ENCODE assay signal across 19 mouse cellular contexts in genomic region chr16:17945081-17945831, GRCm38 (mm10). TPM values are rescaled to one million over a fixed set of nuclear protein-coding genes. Genes with fewer than 3 reads are reported as not detected.
DNase-seq lines count a peak whose midpoint lies in the region; ATAC-seq and TF ChIP-seq lines count a peak whose summit lies in the region.
"Had no signal": no experiment of that assay in that cellular context is flagged by ENCODE, and none has a peak within 500 bp of the region (broad histone marks: within the 10 kb centered on the region; RNA-seq: fewer than 3 reads in every experiment).

No protein-coding gene starts in this region.

- DNase-seq in lung, postnatal 0 days (ENCODE audit: low spot score), result peak; percentile 84
- no peak for DNase-seq in cerebellum, postnatal 36 days
- DNase-seq in thymus, postnatal 14 days, result no peak
- no peak for DNase-seq in thymus, postnatal 0 days (ENCODE audit: low spot score)
- DNase-seq: B cell, adult 2 months; cerebellum, adult 9-11 months; heart, adult 18-20 months; right cerebral cortex, postnatal 4 days had no signal

- ATAC-seq in megakaryocyte, adult 5-6 weeks (ENCODE audit: poor library complexity, severe bottlenecking), result no peak
- peak; percentile 86 for ATAC-seq in kidney, embryonic 16.5 days (ENCODE audit: low FRiP score, low TSS enrichment)
- peak; percentile 90 for ATAC-seq in lung, postnatal 0 days
- no peak for ATAC-seq in cerebellum, adult (ENCODE audit: insufficient number of reproducible peaks, low FRiP score, low TSS enrichment)

- TF ChIP-seq CTCF in lung, postnatal 0 days (IDR thresholded peaks at IDR 0.05), result no peak

- WGBS in kidney, embryonic 16.5 days, result 43% methylated on average over 7 of the region's 7 CpGs
- WGBS in lung, postnatal 0 days, result 39% methylated on average over 7 of the region's 7 CpGs

- H3K4me2 ChIP-seq in kidney, embryonic 16.5 days (replicated peaks; ENCODE audit: low read depth, low read length), result peak overlapping the region; percentile 26
- H3K4me2 ChIP-seq in lung, postnatal 0 days (replicated peaks; ENCODE audit: low read depth, low read length), result no peak overlapping the region
- H3K4me2 ChIP-seq: midbrain, embryonic 12.5 days had no signal

- H3K4me1 ChIP-seq in megakaryocyte, embryonic 14.5 days, result peaks cover 14% of the 10 kb centered on the region
- no peaks in the 10 kb centered on the region for H3K4me1 ChIP-seq in kidney, embryonic 16.5 days (ENCODE audit: insufficient read depth, low read length)
- no peaks in the 10 kb centered on the region for H3K4me1 ChIP-seq in lung, postnatal 0 days (ENCODE audit: insufficient read depth, low read depth, low read length)

- peaks cover 20% of the 10 kb centered on the region for H3K27me3 ChIP-seq in megakaryocyte, embryonic 14.5 days (replicated peaks)
- no peaks in the 10 kb centered on the region for H3K27me3 ChIP-seq in kidney, embryonic 16.5 days (ENCODE audit: insufficient read depth, low read length)
- no peaks in the 10 kb centered on the region for H3K27me3 ChIP-seq in lung, postnatal 0 days (replicated peaks; ENCODE audit: insufficient read depth, low read length)
- H3K27me3 ChIP-seq: midbrain, embryonic 12.5 days had no signal

- TF ChIP-seq EP300 in lung, postnatal 0 days (IDR thresholded peaks at IDR 0.05), result peak; percentile 71

- no peak overlapping the region for H3K9ac ChIP-seq in kidney, embryonic 16.5 days (replicated peaks; ENCODE audit: low read length)
- no peak overlapping the region for H3K9ac ChIP-seq in lung, postnatal 0 days (replicated peaks; ENCODE audit: low read depth)
- H3K9ac ChIP-seq: liver, embryonic 14.5 days; midbrain, embryonic 12.5 days had no signal

- H3K4me3 ChIP-seq in megakaryocyte, embryonic 14.5 days (replicated peaks), result peak overlapping the region; percentile 71
- no peak overlapping the region for H3K4me3 ChIP-seq in kidney, embryonic 16.5 days (ENCODE audit: low read length)
- no peak overlapping the region for H3K4me3 ChIP-seq in lung, postnatal 0 days (ENCODE audit: low read depth, low read length)
- H3K4me3 ChIP-seq: embryonic facial prominence, embryonic 10.5 days; midbrain, embryonic 12.5 days had no signal

- peak overlapping the region; percentile 79 for H3K27ac ChIP-seq in kidney, embryonic 16.5 days (ENCODE audit: low read length)
- 0 out of 2 replicates have a peak overlapping the region, but pooled peaks have one; percentile 16 for H3K27ac ChIP-seq in lung, postnatal 0 days (ENCODE audit: low read length)
- H3K27ac ChIP-seq: embryonic facial prominence, embryonic 10.5 days; liver, embryonic 14.5 days; midbrain, embryonic 12.5 days had no signal

- H3K36me3 ChIP-seq in megakaryocyte, embryonic 14.5 days (replicated peaks; ENCODE audit: low read length), result no peaks in the 10 kb centered on the region
- no peaks in the 10 kb centered on the region for H3K36me3 ChIP-seq in kidney, embryonic 16.5 days (ENCODE audit: insufficient read depth, low read length)
- no peaks in the 10 kb centered on the region for H3K36me3 ChIP-seq in lung, postnatal 0 days (ENCODE audit: insufficient read depth, low read length)
- H3K36me3 ChIP-seq: embryonic facial prominence, embryonic 10.5 days; G1E; midbrain, embryonic 12.5 days had no signal

- H3K9me3 ChIP-seq in megakaryocyte, embryonic 14.5 days, result 0 out of 2 replicates have a peak, but pooled peaks cover 2% of the 10 kb centered on the region
- no peaks in the 10 kb centered on the region for H3K9me3 ChIP-seq in kidney, embryonic 16.5 days (ENCODE audit: low read length)
- no peaks in the 10 kb centered on the region for H3K9me3 ChIP-seq in lung, postnatal 0 days (ENCODE audit: low read length)
- H3K9me3 ChIP-seq: embryonic facial prominence, embryonic 10.5 days; G1E; midbrain, embryonic 12.5 days had no signal

RNA-seq across cellular contexts. Expression of gene Slc25a1, which starts 17.2 kb away (rescaled TPM):
- polyA plus RNA-seq in megakaryocyte, embryonic 14.5 days (2012; ENCODE audit: insufficient read depth, low replicate concordance), result 396 and 555 TPM in 2 replicates
- 7.6 and 11.2 TPM in 2 replicates for total RNA-seq in megakaryocyte, adult 5-6 weeks (2015)
- total RNA-seq in megakaryocyte, adult 5-6 weeks (2017), result 16.1 and 24.1 TPM in 2 replicates
- polyA plus RNA-seq in kidney, embryonic 16.5 days (2015; fragmentation: Nextera tagmentation; extraction: Ambion mirVana), result 102 and 107 TPM in 2 replicates
- 87.3 and 94.0 TPM in 2 replicates for polyA plus RNA-seq in lung, postnatal 0 days (2015; fragmentation: Nextera tagmentation; extraction: Ambion mirVana)
- 50.2 and 51.5 TPM in 2 replicates for polyA plus RNA-seq in thymus, postnatal 0 days (2015; fragmentation: Nextera tagmentation; extraction: Ambion mirVana)

RNA-seq across cellular contexts. Expression of gene Gsc2, which starts 30.4 kb away (rescaled TPM):
- polyA plus RNA-seq in megakaryocyte, embryonic 14.5 days (2012; ENCODE audit: insufficient read depth, low replicate concordance), result not detected in 2 replicates
- not detected in 2 replicates for total RNA-seq in megakaryocyte, adult 5-6 weeks (2015)
- total RNA-seq in megakaryocyte, adult 5-6 weeks (2017), result not detected in 2 replicates
- polyA plus RNA-seq in kidney, embryonic 16.5 days (2015; fragmentation: Nextera tagmentation; extraction: Ambion mirVana), result not detected in 2 replicates
- polyA plus RNA-seq in lung, postnatal 0 days (2015; fragmentation: Nextera tagmentation; extraction: Ambion mirVana), result not detected in 2 replicates
- polyA plus RNA-seq in thymus, postnatal 0 days (2015; fragmentation: Nextera tagmentation; extraction: Ambion mirVana), result 0.18 TPM in 1 of 2 replicates, not detected in the other
- total RNA-seq: G1E; heart, adult 18-20 months; heart, postnatal 25 days; left cerebral cortex, postnatal 10 days had no signal
- polyA plus RNA-seq: embryonic facial prominence, embryonic 10.5 days; G1E; large intestine, adult 2 months; liver, embryonic 14.5 days had no signal

RNA-seq across cellular contexts. Expression of gene Ess2, which starts 34.1 kb away (rescaled TPM):
- polyA plus RNA-seq in megakaryocyte, embryonic 14.5 days (2012; ENCODE audit: insufficient read depth, low replicate concordance), result 21.8 and 24.0 TPM in 2 replicates
- 8.9 and 10.3 TPM in 2 replicates for total RNA-seq in megakaryocyte, adult 5-6 weeks (2015)
- total RNA-seq in megakaryocyte, adult 5-6 weeks (2017), result 14.5 and 17.7 TPM in 2 replicates
- polyA plus RNA-seq in kidney, embryonic 16.5 days (2015; fragmentation: Nextera tagmentation; extraction: Ambion mirVana), result 40.7 and 44.8 TPM in 2 replicates
- polyA plus RNA-seq in lung, postnatal 0 days (2015; fragmentation: Nextera tagmentation; extraction: Ambion mirVana), result 21.8 and 22.6 TPM in 2 replicates
- 32.7 and 38.8 TPM in 2 replicates for polyA plus RNA-seq in thymus, postnatal 0 days (2015; fragmentation: Nextera tagmentation; extraction: Ambion mirVana)

RNA-seq across cellular contexts. Expression of gene Vpreb2, which starts 35.0 kb away (rescaled TPM):
- not detected in 2 replicates for polyA plus RNA-seq in megakaryocyte, embryonic 14.5 days (2012; ENCODE audit: insufficient read depth, low replicate concordance)
- not detected in 2 replicates for total RNA-seq in megakaryocyte, adult 5-6 weeks (2015)
- total RNA-seq in megakaryocyte, adult 5-6 weeks (2017), result not detected in 2 replicates
- polyA plus RNA-seq in kidney, embryonic 16.5 days (2015; fragmentation: Nextera tagmentation; extraction: Ambion mirVana), result not detected in 2 replicates
- 0.21 and 0.30 TPM in 2 replicates for polyA plus RNA-seq in lung, postnatal 0 days (2015; fragmentation: Nextera tagmentation; extraction: Ambion mirVana)
- polyA plus RNA-seq in thymus, postnatal 0 days (2015; fragmentation: Nextera tagmentation; extraction: Ambion mirVana), result 0.73 and 1.1 TPM in 2 replicates
- total RNA-seq: G1E; heart, adult 18-20 months; heart, postnatal 25 days; left cerebral cortex, postnatal 10 days had no signal
- polyA plus RNA-seq: embryonic facial prominence, embryonic 10.5 days; G1E; large intestine, adult 2 months; midbrain, embryonic 12.5 days had no signal

RNA-seq across cellular contexts. Expression of gene Tssk2, which starts 46.8 kb away (rescaled TPM):
- not detected in 2 replicates for polyA plus RNA-seq in megakaryocyte, embryonic 14.5 days (2012; ENCODE audit: insufficient read depth, low replicate concordance)
- not detected in 2 replicates for total RNA-seq in megakaryocyte, adult 5-6 weeks (2015)
- not detected in 2 replicates for total RNA-seq in megakaryocyte, adult 5-6 weeks (2017)
- polyA plus RNA-seq in kidney, embryonic 16.5 days (2015; fragmentation: Nextera tagmentation; extraction: Ambion mirVana), result not detected in 2 replicates
- not detected in 2 replicates for polyA plus RNA-seq in lung, postnatal 0 days (2015; fragmentation: Nextera tagmentation; extraction: Ambion mirVana)
- polyA plus RNA-seq in thymus, postnatal 0 days (2015; fragmentation: Nextera tagmentation; extraction: Ambion mirVana), result not detected in 2 replicates
- total RNA-seq: G1E; heart, adult 18-20 months; heart, postnatal 25 days; left cerebral cortex, postnatal 10 days had no signal
- polyA plus RNA-seq: G1E; large intestine, adult 2 months; liver, embryonic 14.5 days; midbrain, embryonic 12.5 days had no signal

Comparison
In these comparisons a context has a peak if more than half of its experiments do, and no peak if none do; other contexts are left out.
1. ATAC-seq: peak in kidney, embryonic 16.5 days (single experiment) and lung, postnatal 0 days (single experiment); none in megakaryocyte, adult 5-6 weeks (single experiment) and cerebellum, adult (single experiment).